Mouse (Mus musculus) liver, embryonic 15.5 days (tissue): ENCODE measurements at regions not wholly inside any gene's neighbourhood (a gene's known extent, or its start where the extent isn't known, plus 50 kb on each side); places are given as distances from the start of the nearest gene placed in this dataset.
"Not testable (repeated sequence)": the region's sequence is repeated elsewhere in the genome, so short reads cannot be mapped to it uniquely, and the experiment has no call there.

Source experiments
- ATAC-seq: fragments of 200-750 bp; cut with Nextera tagmentation; 2 replicates; pipeline ENCODE4 v1.8.0; 2017; ENCODE audit warnings: moderate number of reproducible peaks, mild to moderate bottlenecking, moderate library complexity; ENCODE audit not compliant: insufficient read depth
- H3K27ac ChIP-seq: fragments of 300-500 bp; sonication (generic); replicated peaks from 2 replicates; pipeline ENCODE4 v1.5.1; 2015; ENCODE audit warnings: mild to moderate bottlenecking, inconsistent platforms
- H3K27me3 ChIP-seq: fragments of 300-500 bp; sonication (generic); 2 replicates; pipeline ENCODE4 v1.6.1; 2015; ENCODE audit warnings: mild to moderate bottlenecking, inconsistent platforms
- H3K36me3 ChIP-seq: fragments of 300-500 bp; sonication (generic); replicated peaks from 2 replicates; pipeline ENCODE4 v1.6.1; 2015; ENCODE audit warnings: moderate library complexity, mild to moderate bottlenecking, inconsistent platforms
- H3K4me1 ChIP-seq: fragments of 300-500 bp; sonication (generic); replicated peaks from 2 replicates; pipeline ENCODE4 v1.6.1; 2015; ENCODE audit warnings: inconsistent platforms
- H3K4me2 ChIP-seq: fragments of 300-500 bp; sonication (generic); 2 replicates; pipeline ENCODE4 v1.6.1; 2015; ENCODE audit warnings: moderate library complexity, mild to moderate bottlenecking, inconsistent platforms
- H3K4me3 ChIP-seq: fragments of 300-500 bp; sonication (generic); replicated peaks from 2 replicates; pipeline ENCODE4 v1.5.1; 2015; ENCODE audit warnings: mild to moderate bottlenecking, inconsistent platforms
- H3K9ac ChIP-seq: fragments of 300-500 bp; sonication (generic); 2 replicates; pipeline ENCODE4 v1.6.1; 2015; ENCODE audit warnings: moderate library complexity, mild to moderate bottlenecking, inconsistent platforms
- H3K9me3 ChIP-seq: fragments of 300-500 bp; sonication (generic); replicated peaks from 2 replicates; pipeline ENCODE4 v1.6.1; 2016; ENCODE audit warnings: inconsistent platforms
- WGBS: fragments of 180-500 bp; shearing (Covaris S2); methylation state at CpG from one replicate; pipeline ENCODE4 v1.1.7; 2015; ENCODE audit warnings: mixed read lengths; ENCODE audit not compliant: insufficient replicate concordance; 5-methylcytosine and 5-hydroxymethylcytosine counted together

- not testable (repeated sequence) for H3K4me1 ChIP-seq, H3K9me3 ChIP-seq, H3K9ac ChIP-seq, H3K4me2 ChIP-seq, H3K4me3 ChIP-seq, H3K27ac ChIP-seq, H3K27me3 ChIP-seq, ATAC-seq, H3K36me3 ChIP-seq
- WGBS, result 78% methylated on average over 2 of the region's 2 CpGs
Observed at GRCm38 (mm10) chr1:23316288-23316687, 81.3 kb downstream of the Ogfrl1 start.

DNA sequence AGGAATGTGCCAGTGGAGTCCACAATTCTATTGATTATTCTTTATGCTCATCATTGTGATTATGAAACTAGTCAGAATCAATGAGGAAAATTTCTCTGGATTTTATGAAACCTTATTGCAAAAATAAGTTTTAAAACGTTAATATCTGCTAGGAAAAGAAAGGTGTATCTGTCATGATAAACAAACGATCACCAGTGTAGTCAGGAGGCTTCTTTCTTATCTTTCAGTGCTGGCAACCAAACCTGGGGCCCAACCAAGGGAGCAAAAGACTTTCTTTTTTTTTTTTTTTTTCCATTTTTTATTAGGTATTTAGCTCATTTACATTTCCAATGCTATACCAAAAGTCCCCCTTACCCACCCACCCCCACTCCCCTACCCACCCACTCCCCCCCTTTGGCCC is 82.7 kb downstream of the Ogfrl1 start:
- H3K9ac ChIP-seq, ATAC-seq, H3K4me1 ChIP-seq, H3K4me3 ChIP-seq, H3K27me3 ChIP-seq, H3K36me3 ChIP-seq, H3K4me2 ChIP-seq, H3K9me3 ChIP-seq, H3K27ac ChIP-seq: not testable (repeated sequence)
- 10% methylated on average over 2 of the region's 2 CpGs for WGBS

DNA sequence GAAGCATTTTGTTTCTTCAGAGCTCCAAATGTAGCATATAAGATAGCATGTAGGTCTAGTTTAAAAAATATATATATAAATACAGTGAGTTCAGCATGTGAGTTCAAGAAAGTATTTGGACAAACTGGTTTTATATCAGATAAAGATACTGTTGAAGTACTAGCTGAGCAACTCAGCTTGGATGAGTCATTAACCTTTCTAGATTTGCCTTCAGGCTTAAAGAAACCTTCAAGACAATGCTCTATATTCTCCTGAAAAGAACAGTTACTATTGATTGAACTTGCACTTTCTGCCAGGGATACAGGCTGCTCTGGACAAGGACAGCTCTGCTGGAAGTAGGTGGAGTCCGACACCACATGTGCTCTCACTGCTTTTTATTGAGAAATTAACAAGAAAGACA is 104.9 kb downstream of the Ogfrl1 start:
- Histone ChIP-seq H3K27ac (no peak overlapping the region), H3K4me3 (no peak overlapping the region), H3K9me3 (no peaks in the 10 kb centered on the region), H3K27me3 (no peaks in the 10 kb centered on the region), H3K9ac (no peak overlapping the region), H3K4me2 (no peak overlapping the region), H3K4me1 (no peaks in the 10 kb centered on the region), H3K36me3 (peaks cover 10% of the 10 kb centered on the region; the same call in 1 of the 2 replicates)
- ATAC-seq, result no peak
- 87% methylated on average over 1 of the region's 1 CpGs for WGBS

DNA sequence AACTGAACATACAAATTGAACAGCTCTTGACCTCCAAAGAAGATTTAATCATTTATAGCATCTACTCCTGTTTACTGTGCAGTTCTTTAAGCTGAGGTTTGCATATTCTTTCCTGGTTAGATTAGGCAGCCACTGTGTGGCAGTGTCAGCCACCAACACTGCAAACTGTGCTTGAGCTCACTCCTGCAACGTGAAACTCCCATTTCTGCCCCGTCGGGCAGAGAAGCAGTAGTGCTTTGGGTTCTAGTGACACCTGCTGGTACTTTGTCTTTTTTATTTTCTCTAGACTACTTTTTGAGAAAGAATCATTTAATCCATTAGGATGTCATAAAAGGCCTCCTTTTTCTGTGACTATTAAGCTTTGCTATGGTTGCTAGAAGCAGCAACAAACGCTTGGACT is 110.8 kb downstream of the Ogfrl1 start:
- H3K27ac ChIP-seq, result no peak overlapping the region
- no peak overlapping the region for H3K4me2 ChIP-seq
- H3K4me3 ChIP-seq, result no peak overlapping the region
- ATAC-seq, result no peak
- H3K9ac ChIP-seq, result no peak overlapping the region
- H3K36me3 ChIP-seq, result peaks cover 6% of the 10 kb centered on the region; the same call in 1 of the 2 replicates
- peaks cover 31% of the 10 kb centered on the region for H3K4me1 ChIP-seq
- H3K9me3 ChIP-seq, result no peaks in the 10 kb centered on the region
- WGBS, result 27% methylated on average over 4 of the region's 4 CpGs
- H3K27me3 ChIP-seq, result no peaks in the 10 kb centered on the region

DNA sequence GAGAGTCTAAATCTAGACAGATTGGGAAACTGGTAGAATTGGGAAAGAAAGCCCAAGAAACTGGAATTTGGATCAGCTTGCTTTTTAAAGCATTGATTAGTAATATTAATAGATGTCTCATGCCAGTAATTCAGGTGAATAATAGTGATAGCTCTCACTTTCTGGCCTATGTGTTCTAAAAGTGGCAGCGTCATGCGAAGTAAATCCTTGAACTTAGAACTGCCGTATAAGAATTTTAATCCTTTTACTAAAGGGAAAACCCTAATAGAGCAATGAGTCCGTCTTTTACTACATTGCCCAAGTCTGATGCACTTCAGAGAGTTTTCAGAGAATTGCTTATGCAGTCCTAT is 114.7 kb downstream of the Ogfrl1 start:
- no peaks in the 10 kb centered on the region for H3K9me3 ChIP-seq
- H3K36me3 ChIP-seq, result peaks cover 4% of the 10 kb centered on the region; the same call in 1 of the 2 replicates
- peaks cover 51% of the 10 kb centered on the region for H3K4me1 ChIP-seq
- peak; percentile 10 for ATAC-seq
- peak overlapping the region; percentile 97 for H3K27ac ChIP-seq
- no peaks in the 10 kb centered on the region for H3K27me3 ChIP-seq
- peak overlapping the region; percentile 42 for H3K9ac ChIP-seq
- 67% methylated on average over 4 of the region's 4 CpGs for WGBS
- H3K4me2 ChIP-seq, result peak overlapping the region; percentile 57
- no peak overlapping the region; the same call in 1 of the 2 replicates for H3K4me3 ChIP-seq

DNA sequence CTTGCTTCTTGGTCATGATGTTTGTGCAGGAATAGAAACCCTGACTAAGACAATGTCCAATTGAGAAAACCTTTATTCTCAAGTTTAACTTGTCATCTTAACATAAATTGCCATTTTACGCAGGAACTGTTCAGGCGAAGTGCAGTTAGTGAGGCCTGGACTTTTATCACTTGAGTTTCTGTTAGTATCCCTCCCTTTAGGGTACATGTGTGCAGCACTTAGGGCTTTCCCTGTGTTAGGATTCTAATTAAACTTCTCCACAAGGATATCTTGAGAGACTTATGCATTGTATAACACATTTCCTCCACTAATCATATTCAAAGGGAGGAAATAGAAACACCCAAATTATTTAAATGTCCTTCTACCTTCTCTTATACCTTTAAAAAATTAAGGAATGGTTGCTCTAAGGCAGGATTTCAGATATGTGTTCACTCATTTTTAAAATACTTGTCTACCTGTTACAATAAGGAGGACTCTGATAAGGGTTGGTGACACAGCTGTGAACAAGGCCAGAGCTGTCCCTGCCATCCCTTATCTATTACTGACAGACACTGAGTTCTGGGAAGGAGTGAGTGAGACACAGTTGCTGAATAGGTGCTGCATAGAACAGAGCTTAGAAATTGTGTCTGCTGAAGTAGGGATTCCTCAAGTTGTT is 115.2 kb downstream of the Ogfrl1 start:
- Histone ChIP-seq H3K4me1 (peaks cover 51% of the 10 kb centered on the region), H3K36me3 (peaks cover 4% of the 10 kb centered on the region; the same call in 1 of the 2 replicates), H3K4me2 (peak overlapping the region; percentile 57), H3K27ac (peak overlapping the region; percentile 97), H3K4me3 (no peak overlapping the region; the same call in 1 of the 2 replicates), H3K9ac (peak overlapping the region; percentile 42; the same call in 1 of the 2 replicates), H3K9me3 (no peaks in the 10 kb centered on the region), H3K27me3 (no peaks in the 10 kb centered on the region)
- ATAC-seq, result peak; percentile 100
- WGBS, result 29% methylated on average over 2 of the region's 2 CpGs

- ATAC-seq, result no peak
- WGBS, result 77% methylated on average over 2 of the region's 2 CpGs
- H3K27ac ChIP-seq, result peak overlapping the region; percentile 0; the same call in 1 of the 2 replicates
Observed at GRCm38 (mm10) chr1:23279827-23280226, 117.7 kb downstream of the Ogfrl1 start.

DNA sequence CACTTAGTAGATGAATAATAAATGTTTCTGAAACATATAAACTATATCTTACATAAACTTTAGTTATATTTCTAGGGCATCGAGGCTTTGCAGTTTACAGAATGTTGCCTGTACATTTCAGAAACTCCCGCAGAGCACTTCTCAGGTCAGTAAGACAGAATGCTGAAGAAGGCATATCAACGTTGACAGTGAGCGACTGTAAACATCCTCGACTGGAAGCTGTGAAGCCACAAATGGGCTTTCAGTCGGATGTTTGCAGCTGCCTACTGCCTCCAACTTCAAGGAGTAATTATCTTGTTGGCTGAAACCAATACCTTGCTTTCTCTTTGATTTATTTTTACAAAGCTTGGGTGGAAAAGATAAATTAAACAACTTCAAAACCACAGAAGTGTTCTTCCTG is 125.5 kb downstream of the Ogfrl1 start:
- Histone ChIP-seq H3K27ac (no peak overlapping the region), H3K4me2 (no peak overlapping the region), H3K36me3 (peaks cover 27% of the 10 kb centered on the region), H3K9me3 (no peaks in the 10 kb centered on the region), H3K27me3 (no peaks in the 10 kb centered on the region), H3K9ac (no peak overlapping the region), H3K4me1 (peaks cover 5% of the 10 kb centered on the region), H3K4me3 (no peak overlapping the region)
- 49% methylated on average over 6 of the region's 6 CpGs for WGBS
- no peak for ATAC-seq

More at GRCm38 (mm10) chr1:23279827-23280226, 117.7 kb downstream of the Ogfrl1 start:
- H3K4me1 ChIP-seq, result peaks cover 44% of the 10 kb centered on the region
- no peaks in the 10 kb centered on the region for H3K9me3 ChIP-seq
- H3K4me3 ChIP-seq, result no peak overlapping the region
- no peak overlapping the region for H3K4me2 ChIP-seq
- peaks cover 14% of the 10 kb centered on the region for H3K36me3 ChIP-seq
- H3K27me3 ChIP-seq, result no peaks in the 10 kb centered on the region
- H3K9ac ChIP-seq, result no peak overlapping the region

- H3K36me3 ChIP-seq, result peaks cover 22% of the 10 kb centered on the region
- no peak overlapping the region for H3K9ac ChIP-seq
- WGBS, result 54% methylated on average over 6 of the region's 6 CpGs
- H3K4me3 ChIP-seq, result no peak overlapping the region
- no peak for ATAC-seq
- no peaks in the 10 kb centered on the region for H3K27me3 ChIP-seq
- no peaks in the 10 kb centered on the region for H3K9me3 ChIP-seq
- H3K4me1 ChIP-seq, result peaks cover 5% of the 10 kb centered on the region
- H3K4me2 ChIP-seq, result no peak overlapping the region
- H3K27ac ChIP-seq, result no peak overlapping the region
Observed at GRCm38 (mm10) chr1:23270910-23271822, 126.4 kb downstream of the Ogfrl1 start.

- ATAC-seq, result no peak
Observed at GRCm38 (mm10) chr1:23268062-23268461, 129.5 kb downstream of the Ogfrl1 start.

DNA sequence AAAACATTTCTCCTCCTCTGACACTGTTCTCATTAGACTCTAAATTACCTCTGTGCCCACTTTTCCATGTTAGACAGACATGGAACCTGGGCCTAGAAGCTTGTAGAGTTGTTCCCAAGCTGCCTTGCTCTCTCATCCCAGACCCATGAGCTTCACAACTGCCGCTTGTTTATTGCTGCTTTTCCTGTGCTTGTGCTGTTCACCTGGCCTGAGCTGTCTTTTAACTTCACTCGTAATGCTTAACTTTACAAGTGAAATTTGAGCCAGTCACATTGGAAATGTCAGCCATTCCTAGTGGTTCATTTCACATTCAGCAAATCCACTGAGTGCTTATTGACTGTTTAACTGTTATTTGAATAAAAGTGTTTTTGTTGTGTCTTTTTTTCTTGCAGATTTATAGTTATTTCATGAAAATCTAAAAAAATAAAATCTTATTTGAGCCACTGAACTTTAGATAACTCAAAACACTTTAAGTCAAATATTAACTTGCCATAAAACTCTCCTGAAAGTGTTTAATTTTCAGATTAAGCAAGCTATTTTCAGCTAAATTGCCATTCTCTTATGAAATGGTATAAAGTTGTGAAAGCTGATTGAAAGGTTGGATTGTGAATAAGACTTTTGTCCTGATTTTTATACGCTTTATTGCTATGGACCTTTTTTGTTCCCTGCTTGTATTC is 131.9 kb downstream of the Ogfrl1 start:
- Histone ChIP-seq H3K4me2 (no peak overlapping the region), H3K36me3 (peaks cover 8% of the 10 kb centered on the region), H3K27me3 (no peaks in the 10 kb centered on the region), H3K9me3 (no peaks in the 10 kb centered on the region), H3K9ac (no peak overlapping the region), H3K4me1 (peaks cover 15% of the 10 kb centered on the region), H3K4me3 (no peak overlapping the region), H3K27ac (no peak overlapping the region)
- ATAC-seq, result no peak
- 82% methylated on average over 3 of the region's 3 CpGs for WGBS

More at GRCm38 (mm10) chr1:23268062-23268461, 129.5 kb downstream of the Ogfrl1 start:
- no peak overlapping the region for H3K4me3 ChIP-seq
- H3K27ac ChIP-seq, result no peak overlapping the region
- H3K27me3 ChIP-seq, result no peaks in the 10 kb centered on the region
- no peaks in the 10 kb centered on the region for H3K9me3 ChIP-seq
- peaks cover 14% of the 10 kb centered on the region for H3K36me3 ChIP-seq
- no peak overlapping the region for H3K9ac ChIP-seq
- H3K4me2 ChIP-seq, result no peak overlapping the region
- H3K4me1 ChIP-seq, result peaks cover 12% of the 10 kb centered on the region
